Mouse (Mus musculus): Measurements from ENCODE around the gene Ncoa3.

GRCm38 (mm10) chr2:166119992-166120391, 127.6 kb downstream of the Ncoa3 start:
- TF ChIP-seq CTCF (IDR thresholded peaks at IDR 0.05; ENCODE audit: low read depth) = no peak
- TF ChIP-seq EP300 (IDR thresholded peaks at IDR 0.05; ENCODE audit: low read depth) = no peak
